Mouse (Mus musculus): ENCODE results near the gene Cutal. TPM values are rescaled to one million over a fixed set of nuclear protein-coding genes. Genes with fewer than 3 reads are reported as not detected.
"Not testable (repeated sequence)": the region's sequence is repeated elsewhere in the genome, so short reads cannot be mapped to it uniquely, and the experiment has no call there.

Cutal gene
- polyA plus RNA-seq (2015; fragmentation: Nextera tagmentation; extraction: Ambion mirVana): 0.20 and 0.32 TPM in 2 replicates

DNA sequence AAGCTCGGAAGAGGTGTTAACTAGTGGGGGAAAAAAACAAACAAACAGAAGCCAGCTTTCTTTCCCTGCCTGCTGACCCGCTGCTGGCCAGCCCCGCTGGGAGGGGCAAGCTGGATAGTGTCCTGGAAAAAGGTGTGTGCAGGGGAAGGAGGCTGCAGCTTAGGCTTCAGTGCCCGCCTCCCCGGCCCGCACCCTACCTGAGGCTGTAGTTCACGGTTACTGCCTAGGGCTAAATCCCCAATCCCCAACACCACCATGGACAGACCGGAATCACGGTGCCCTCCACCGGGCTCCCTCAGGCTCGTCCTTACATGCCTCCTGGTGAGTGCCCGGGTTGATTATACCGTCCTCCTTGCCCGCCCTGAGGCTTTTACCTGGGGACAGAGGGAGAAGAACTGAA lies at the start of gene Cutal:
Cutal (plus strand) TSS at position 126 of the 400 bp plus-strand sequence.
- WGBS: 7% methylated on average over 14 of the region's 14 CpGs
- Histone ChIP-seq H3K27me3 (ENCODE audit: control insufficient read depth, insufficient read depth, low read length) (peaks cover 8% of the 10 kb centered on the region; the same call in 1 of the 2 replicates), H3K27ac (ENCODE audit: low read length) (no peak within 1 kb of the TSS), H3K4me3 (ENCODE audit: low read length) (peak within 1 kb of the TSS; percentile 39), H3K4me2 (ENCODE audit: low read depth, low read length) (peak within 1 kb of the TSS; percentile 67), H3K4me1 (ENCODE audit: control insufficient read depth, insufficient read depth, low read length) (peaks cover 18% of the 10 kb centered on the region), H3K9ac (ENCODE audit: low read length) (peak within 1 kb of the TSS; percentile 59), H3K36me3 (ENCODE audit: control insufficient read depth, insufficient read depth) (no peaks in the 10 kb centered on the region), H3K9me3 (replicated peaks; ENCODE audit: control insufficient read depth, low read length) (no peaks in the 10 kb centered on the region)
- no peak for ATAC-seq (replicated peaks; ENCODE audit: extremely low read depth, insufficient read depth, low FRiP score)

DNA sequence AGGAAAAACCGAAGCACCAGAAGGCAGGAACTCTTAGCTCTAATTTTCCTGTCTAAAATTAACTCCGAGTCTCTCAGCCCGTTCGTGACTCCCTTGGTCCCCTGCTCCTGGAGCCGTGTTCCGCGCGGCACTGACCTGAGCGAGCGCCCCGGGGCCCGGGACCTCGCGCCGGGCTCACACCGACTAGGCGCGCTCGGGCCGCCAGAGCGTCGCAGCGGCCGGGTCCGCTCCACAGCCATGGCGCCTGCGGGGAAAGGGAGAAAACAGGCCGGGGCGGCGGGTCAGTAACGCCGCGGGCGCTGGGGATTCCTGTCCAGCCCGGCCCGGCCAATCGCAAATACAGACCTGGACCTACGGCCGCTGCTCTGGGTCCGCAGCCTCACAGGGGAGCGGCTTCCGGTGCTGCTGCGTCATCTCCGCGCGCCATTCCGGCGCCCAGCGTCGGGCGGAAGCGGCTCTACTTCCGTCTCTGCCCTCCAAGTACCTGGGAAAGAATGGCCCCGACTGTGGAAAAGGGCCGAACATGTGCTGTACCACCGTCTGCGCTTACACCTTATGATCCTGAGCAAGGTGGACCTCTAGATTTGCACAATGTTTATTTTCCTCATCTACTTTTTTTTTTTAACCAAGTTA lies 48.3 kb upstream of the Cutal start, which contains the start of gene Fbxw2:
Fbxw2 (minus strand) TSS at position 485 of the 633 bp plus-strand sequence.
- ATAC-seq (replicated peaks; ENCODE audit: extremely low read depth, insufficient read depth, low FRiP score): peak; percentile 99
- Histone ChIP-seq H3K4me3 (ENCODE audit: low read length) (peak within 1 kb of the TSS; percentile 100), H3K27me3 (ENCODE audit: control insufficient read depth, insufficient read depth, low read length) (no peaks in the 10 kb centered on the region; the same call in 1 of the 2 replicates), H3K4me1 (ENCODE audit: control insufficient read depth, insufficient read depth, low read length) (peaks cover 13% of the 10 kb centered on the region), H3K9ac (ENCODE audit: low read length) (peak within 1 kb of the TSS; percentile 98), H3K27ac (ENCODE audit: low read length) (peak within 1 kb of the TSS; percentile 88), H3K4me2 (ENCODE audit: low read depth, low read length) (peak within 1 kb of the TSS; percentile 72), H3K9me3 (replicated peaks; ENCODE audit: control insufficient read depth, low read length) (no peaks in the 10 kb centered on the region), H3K36me3 (ENCODE audit: control insufficient read depth, insufficient read depth) (peaks cover 8% of the 10 kb centered on the region; the same call in 1 of the 2 replicates)
- WGBS: under 1% methylated on average over 57 of the region's 57 CpGs

DNA sequence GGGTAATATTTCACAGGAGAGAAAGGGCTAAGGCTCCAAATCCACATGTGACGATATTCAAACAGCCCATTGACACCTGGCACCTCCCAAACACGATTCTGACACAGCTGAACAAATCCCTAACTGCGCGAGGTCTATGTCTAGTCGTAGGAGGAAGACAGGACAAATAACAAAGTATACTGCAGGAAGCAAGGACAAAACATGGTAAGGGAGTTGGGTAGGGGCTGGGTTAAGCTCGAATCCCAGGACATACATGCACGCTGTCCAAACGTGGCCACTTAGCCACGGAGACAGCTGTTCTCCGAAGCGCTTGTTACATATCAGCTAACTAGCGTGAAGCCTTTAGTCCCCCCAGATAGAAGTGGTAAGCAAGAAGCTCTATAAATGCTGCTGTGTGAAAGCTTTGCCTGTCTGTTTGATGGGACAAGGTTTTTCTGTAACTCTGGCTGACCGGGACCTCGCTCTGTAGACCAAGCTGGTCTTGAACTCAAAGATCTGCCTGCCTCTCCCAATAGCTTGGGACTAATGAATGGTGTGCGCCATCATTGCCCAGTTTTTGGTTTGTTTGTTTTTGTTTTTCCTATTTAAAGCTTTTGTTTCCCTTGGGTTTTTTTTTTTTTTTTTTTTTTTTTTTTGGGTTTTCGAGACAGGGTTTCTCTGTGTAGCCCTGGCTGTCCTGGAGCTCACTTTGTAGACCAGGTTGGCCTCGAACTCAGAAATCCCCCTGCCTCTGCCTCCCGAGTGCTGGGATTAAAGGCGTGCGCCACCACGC lies 47.5 kb upstream of the Cutal start:
- Histone ChIP-seq H3K9me3 (replicated peaks; ENCODE audit: control insufficient read depth, low read length) (no peaks in the 10 kb centered on the region), H3K27ac (ENCODE audit: low read length) (peak overlapping the region; percentile 9; the same call in 1 of the 2 replicates), H3K9ac (ENCODE audit: low read length) (peak overlapping the region; percentile 98), H3K4me2 (ENCODE audit: low read depth, low read length) (peak overlapping the region; percentile 72), H3K27me3 (ENCODE audit: control insufficient read depth, insufficient read depth, low read length) (no peaks in the 10 kb centered on the region; the same call in 1 of the 2 replicates), H3K4me3 (ENCODE audit: low read length) (peak overlapping the region; percentile 100), H3K36me3 (ENCODE audit: control insufficient read depth, insufficient read depth) (peaks cover 8% of the 10 kb centered on the region; the same call in 1 of the 2 replicates), H3K4me1 (ENCODE audit: control insufficient read depth, insufficient read depth, low read length) (peaks cover 13% of the 10 kb centered on the region)
- no peak for ATAC-seq (replicated peaks; ENCODE audit: extremely low read depth, insufficient read depth, low FRiP score)
- WGBS: 33% methylated on average over 20 of the region's 21 CpGs

DNA sequence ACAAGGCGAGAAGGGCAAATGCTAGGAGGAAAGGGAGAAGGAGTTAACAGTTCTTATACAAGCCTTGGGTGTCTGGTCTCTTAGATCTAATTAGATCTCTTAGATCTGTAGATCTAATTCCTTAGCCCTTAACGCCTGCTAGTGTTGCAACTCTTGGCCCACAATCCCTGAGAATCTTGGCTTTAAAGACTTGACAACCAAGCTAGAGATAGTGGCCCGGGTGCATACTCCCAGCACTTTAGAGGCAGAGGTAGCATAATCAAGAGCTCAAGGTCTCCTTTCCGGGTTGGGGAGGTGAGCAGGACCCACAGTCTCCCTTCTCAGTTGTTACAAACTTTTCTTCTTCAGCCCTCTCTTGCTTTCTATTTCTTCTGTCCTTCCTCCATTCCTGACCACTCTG lies 46.6 kb upstream of the Cutal start:
- H3K4me2 ChIP-seq (ENCODE audit: low read depth, low read length): no peak overlapping the region
- H3K9me3 ChIP-seq (replicated peaks; ENCODE audit: control insufficient read depth, low read length): no peaks in the 10 kb centered on the region
- H3K27me3 ChIP-seq (ENCODE audit: control insufficient read depth, insufficient read depth, low read length): no peaks in the 10 kb centered on the region; the same call in 1 of the 2 replicates
- WGBS: 83% methylated on average over 4 of the region's 4 CpGs
- no peak overlapping the region for H3K9ac ChIP-seq (ENCODE audit: low read length)
- no peaks in the 10 kb centered on the region for H3K36me3 ChIP-seq (ENCODE audit: control insufficient read depth, insufficient read depth)
- H3K4me3 ChIP-seq (ENCODE audit: low read length): no peak overlapping the region
- no peak overlapping the region for H3K27ac ChIP-seq (ENCODE audit: low read length)
- peaks cover 13% of the 10 kb centered on the region for H3K4me1 ChIP-seq (ENCODE audit: control insufficient read depth, insufficient read depth, low read length)
- ATAC-seq (replicated peaks; ENCODE audit: extremely low read depth, insufficient read depth, low FRiP score): no peak

DNA sequence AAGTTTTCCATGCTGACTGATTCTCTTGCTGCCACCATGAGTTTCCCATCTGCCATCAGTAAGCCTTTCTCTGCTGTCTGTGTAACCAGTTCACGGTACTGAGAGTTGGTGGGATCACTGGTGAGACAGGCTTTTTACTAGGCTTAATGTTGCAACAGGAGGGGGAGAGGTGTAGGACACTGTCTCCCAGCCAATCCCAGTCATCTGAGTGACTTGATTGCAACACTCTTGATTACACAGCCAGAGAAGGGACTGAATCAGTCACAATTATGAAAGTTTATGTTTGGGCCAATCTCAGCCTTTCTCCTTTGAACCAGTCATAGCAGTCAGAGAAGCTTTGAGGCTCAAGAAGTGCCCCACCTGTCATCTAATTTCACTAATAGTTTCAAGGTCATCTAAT lies 46.2 kb upstream of the Cutal start:
- H3K9me3 ChIP-seq (replicated peaks; ENCODE audit: control insufficient read depth, low read length): no peaks in the 10 kb centered on the region
- no peak overlapping the region for H3K27ac ChIP-seq (ENCODE audit: low read length)
- no peak for ATAC-seq (replicated peaks; ENCODE audit: extremely low read depth, insufficient read depth, low FRiP score)
- H3K4me2 ChIP-seq (ENCODE audit: low read depth, low read length): no peak overlapping the region
- 86% methylated on average over 1 of the region's 1 CpGs for WGBS
- no peaks in the 10 kb centered on the region; the same call in 1 of the 2 replicates for H3K27me3 ChIP-seq (ENCODE audit: control insufficient read depth, insufficient read depth, low read length)
- H3K4me3 ChIP-seq (ENCODE audit: low read length): no peak overlapping the region
- H3K36me3 ChIP-seq (ENCODE audit: control insufficient read depth, insufficient read depth): no peaks in the 10 kb centered on the region
- peaks cover 13% of the 10 kb centered on the region for H3K4me1 ChIP-seq (ENCODE audit: control insufficient read depth, insufficient read depth, low read length)
- H3K9ac ChIP-seq (ENCODE audit: low read length): no peak overlapping the region

DNA sequence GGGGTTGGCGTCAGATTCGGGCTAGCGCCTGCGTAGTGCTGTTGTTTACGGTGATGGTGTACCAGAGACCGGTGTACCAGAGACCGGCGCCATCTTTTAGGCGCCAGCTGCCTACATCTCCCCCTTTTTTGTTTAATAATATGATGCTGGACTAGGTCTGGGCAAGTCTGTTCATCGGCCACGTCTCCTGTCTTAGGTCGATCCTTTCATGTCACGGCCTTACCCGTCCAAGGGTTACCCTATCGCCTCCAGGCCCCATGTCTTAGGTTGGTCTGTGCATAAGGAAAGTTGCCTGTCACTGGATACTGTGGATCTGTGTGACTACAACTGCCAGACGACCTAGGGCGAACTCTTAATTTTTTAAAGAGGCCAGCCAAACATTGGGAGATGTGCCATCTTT lies 44.1 kb upstream of the Cutal start:
- H3K9me3 ChIP-seq (replicated peaks; ENCODE audit: control insufficient read depth, low read length); H3K4me3 ChIP-seq (ENCODE audit: low read length); H3K27ac ChIP-seq (ENCODE audit: low read length); H3K4me2 ChIP-seq (ENCODE audit: low read depth, low read length); ATAC-seq (replicated peaks; ENCODE audit: extremely low read depth, insufficient read depth, low FRiP score); H3K36me3 ChIP-seq (ENCODE audit: control insufficient read depth, insufficient read depth); H3K27me3 ChIP-seq (ENCODE audit: control insufficient read depth, insufficient read depth, low read length); H3K4me1 ChIP-seq (ENCODE audit: control insufficient read depth, insufficient read depth, low read length); H3K9ac ChIP-seq (ENCODE audit: low read length): not testable (repeated sequence)
- WGBS: 92% methylated on average over 17 of the region's 17 CpGs

DNA sequence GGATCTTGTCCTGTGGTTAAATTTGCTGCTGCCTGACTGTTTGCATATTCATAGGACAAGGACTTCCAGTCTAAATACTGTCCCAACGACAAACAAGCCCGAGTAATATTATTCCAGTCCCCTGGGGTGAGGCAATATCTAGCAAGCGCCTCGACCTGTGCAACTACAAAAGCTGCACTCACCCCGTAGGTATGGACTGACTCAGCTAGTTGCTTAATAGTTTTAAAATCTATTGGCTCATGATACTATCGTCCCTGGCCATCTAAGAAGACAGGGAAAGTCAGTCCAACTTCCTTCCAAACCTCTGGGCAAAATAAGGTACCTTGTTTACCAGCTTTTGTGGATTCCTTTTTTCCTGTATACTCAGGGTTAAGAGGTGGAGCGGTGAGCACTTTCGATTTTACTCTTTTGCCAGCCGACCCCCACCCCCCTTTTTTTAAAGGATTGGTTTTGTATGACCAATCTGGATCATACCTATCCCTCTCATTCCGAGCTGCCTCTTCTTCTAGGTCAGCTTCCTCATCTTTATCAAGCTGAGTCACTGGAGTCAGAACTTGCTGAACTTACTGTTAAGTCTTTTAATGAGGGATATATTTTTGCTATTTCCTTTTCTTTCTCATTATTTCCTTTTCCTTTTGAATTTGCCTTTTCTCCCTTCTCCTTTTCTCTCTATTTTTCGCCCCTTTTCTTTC lies 41.3 kb upstream of the Cutal start, which contains the start of gene Gm34653:
Gm34653 (plus strand) TSS at position 242 of the 692 bp plus-strand sequence.
- not testable (repeated sequence) for H3K9ac ChIP-seq (ENCODE audit: low read length); H3K4me1 ChIP-seq (ENCODE audit: control insufficient read depth, insufficient read depth, low read length); H3K4me2 ChIP-seq (ENCODE audit: low read depth, low read length); H3K27me3 ChIP-seq (ENCODE audit: control insufficient read depth, insufficient read depth, low read length); H3K9me3 ChIP-seq (replicated peaks; ENCODE audit: control insufficient read depth, low read length); H3K36me3 ChIP-seq (ENCODE audit: control insufficient read depth, insufficient read depth); ATAC-seq (replicated peaks; ENCODE audit: extremely low read depth, insufficient read depth, low FRiP score); H3K4me3 ChIP-seq (ENCODE audit: low read length); H3K27ac ChIP-seq (ENCODE audit: low read length)
- WGBS: 63% methylated on average over 11 of the region's 11 CpGs

DNA sequence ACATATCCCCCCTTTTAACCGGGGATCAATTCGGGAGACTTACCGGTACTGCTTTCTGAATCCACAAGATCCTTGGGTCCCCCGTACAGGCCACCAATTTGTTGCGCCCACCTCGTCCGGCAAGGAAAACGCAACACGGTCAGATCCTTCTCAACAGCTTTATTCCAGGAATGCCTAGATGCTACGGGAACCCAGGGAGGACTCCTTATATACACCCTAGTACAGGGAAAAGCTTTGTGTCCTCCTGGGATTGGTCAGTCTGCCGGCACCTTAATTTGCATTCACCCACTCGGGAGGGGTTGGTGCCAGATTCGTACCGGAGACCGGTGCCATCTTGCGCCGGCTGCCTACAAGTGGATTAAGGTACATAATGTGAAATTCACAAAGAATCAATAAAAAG lies 40.6 kb upstream of the Cutal start:
- no peak overlapping the region for H3K4me2 ChIP-seq (ENCODE audit: low read depth, low read length)
- no peaks in the 10 kb centered on the region for H3K36me3 ChIP-seq (ENCODE audit: control insufficient read depth, insufficient read depth)
- H3K4me3 ChIP-seq (ENCODE audit: low read length): no peak overlapping the region
- H3K4me1 ChIP-seq (ENCODE audit: control insufficient read depth, insufficient read depth, low read length): no peaks in the 10 kb centered on the region
- no peak overlapping the region for H3K9ac ChIP-seq (ENCODE audit: low read length)
- H3K9me3 ChIP-seq (replicated peaks; ENCODE audit: control insufficient read depth, low read length): peaks cover 3% of the 10 kb centered on the region; the same call in 1 of the 2 replicates
- 0 out of 2 replicates have a peak, but pooled peaks cover 2% of the 10 kb centered on the region for H3K27me3 ChIP-seq (ENCODE audit: control insufficient read depth, insufficient read depth, low read length)
- ATAC-seq (replicated peaks; ENCODE audit: extremely low read depth, insufficient read depth, low FRiP score): no peak
- H3K27ac ChIP-seq (ENCODE audit: low read length): no peak overlapping the region
- WGBS: 83% methylated on average over 17 of the region's 17 CpGs

All from heart, embryonic 16.5 days (tissue).